Mouse (Mus musculus) ES-E14 (cell line): ENCODE measurements around the gene Unc5b. TPM values are rescaled to one million over a fixed set of nuclear protein-coding genes. Genes with fewer than 3 reads are reported as not detected.

ENCODE experiments used
- DNase-seq: peaks from one replicate; pipeline ENCODE4 v3.0.0-alpha.2; 2013; ENCODE audit warnings: low read depth, low spot score
- H3K27ac ChIP-seq: 2 replicates; pipeline ENCODE4 v1.5.1; 2012; ENCODE audit warnings: low read depth, mild to moderate bottlenecking, low read length, moderate library complexity, mixed read lengths; ENCODE audit not compliant: poor library complexity, insufficient read depth, severe bottlenecking
- H3K36me3 ChIP-seq: 2 replicates; pipeline ENCODE4 v1.6.1; 2012; ENCODE audit warnings: mild to moderate bottlenecking, low read length, moderate library complexity, mixed read lengths; ENCODE audit not compliant: control insufficient read depth, poor library complexity, insufficient read depth, severe bottlenecking
- H3K4me1 ChIP-seq, 2 experiments: fragments of 150-350 bp in 1 of 2; sonication (generic) in 1 of 2; 2 replicates each; pipeline ENCODE4 v1.6.1; 2012; ENCODE audit warnings: low read length in 2 of 2, mild to moderate bottlenecking in 1 of 2, mixed read lengths in 1 of 2; ENCODE audit not compliant: control insufficient read depth in 2 of 2, insufficient read depth in 2 of 2, poor library complexity in 1 of 2
- H3K4me3 ChIP-seq, 2 experiments: fragments of 150-350 bp in 1 of 2; sonication (generic) in 1 of 2; 2 replicates each; pipeline ENCODE4 v1.5.1; 2012; ENCODE audit warnings: low read length in 2 of 2, low read depth in 1 of 2, mild to moderate bottlenecking in 1 of 2, mixed read lengths in 1 of 2; ENCODE audit not compliant: insufficient read depth in 1 of 2, poor library complexity in 1 of 2, severe bottlenecking in 1 of 2
- H3K9ac ChIP-seq: 2 replicates; pipeline ENCODE4 v1.6.1; 2012; ENCODE audit warnings: low read depth, mild to moderate bottlenecking, low read length, mixed read lengths; ENCODE audit not compliant: poor library complexity, insufficient read depth, severe bottlenecking
- H3K9me3 ChIP-seq: fragments of 150-350 bp; sonication (generic); 2 replicates; pipeline ENCODE4 v1.6.1; 2012; ENCODE audit warnings: low read depth, mild to moderate bottlenecking, low read length; ENCODE audit not compliant: control insufficient read depth, insufficient read depth
- CHD2 ChIP-seq: IDR thresholded peaks from 2 replicates; pipeline ENCODE4 v1.6.1; 2014; ENCODE audit warnings: mild to moderate bottlenecking, low read depth, low read length, inconsistent platforms
- HCFC1 ChIP-seq: IDR thresholded peaks from 2 replicates; pipeline ENCODE4 v1.6.1; 2012; ENCODE audit warnings: low read length, inconsistent platforms, borderline replicate concordance; ENCODE audit not compliant: insufficient read depth
- MAFK ChIP-seq: IDR thresholded peaks from 2 replicates; pipeline ENCODE4 v1.6.1; 2014; ENCODE audit warnings: mild to moderate bottlenecking, low read depth, low read length, inconsistent platforms; ENCODE audit not compliant: insufficient read depth
- ZC3H11A ChIP-seq: IDR thresholded peaks from 2 replicates; pipeline ENCODE4 v1.6.1; 2012; ENCODE audit warnings: low read depth, mild to moderate bottlenecking, inconsistent platforms, low read length, borderline replicate concordance
- ZNF384 ChIP-seq: IDR thresholded peaks from 2 replicates; pipeline ENCODE4 v1.6.1; 2012; ENCODE audit warnings: low read depth, low read length, inconsistent platforms
- in situ Hi-C, 2 experiments: fragments of 600-800 bp; cut with MboI; formaldehyde crosslinking; loops; one replicate each; pipeline ENCODE4 v1.15.1; 2025; ENCODE audit warnings: low sequenced_read_pairs in 2 of 2, inconsistent platforms in 1 of 2; ENCODE audit not compliant: unreplicated experiment in 2 of 2
- total RNA-seq: library from RNA; depleted of rRNA; stranded (reverse); fragments of 300-350 nt; gene quantifications from 2 replicates; pipeline ENCODE4 v1.2.3, GENCODE M21; 2012

Gene Unc5b
- total RNA-seq, 1 experiment: 82.0 TPM

- Histone ChIP-seq H3K4me3 (no peak overlapping the region), H3K9ac (no peak overlapping the region), H3K27ac (no peak overlapping the region), H3K4me1 (peaks cover 4 to 49% of the 10 kb centered on the region in 2 experiments; a peak in 3 of 4 replicates), H3K36me3 (no peaks in the 10 kb centered on the region; the same call in 1 of the 2 replicates), H3K9me3 (no peaks in the 10 kb centered on the region)
- no peak for DNase-seq
- in situ Hi-C loops: no loop called here
- no peak for TF ChIP-seq HCFC1
- TF ChIP-seq CHD2: no peak
- no peak for TF ChIP-seq ZNF384
Measured at GRCm38 (mm10) chr10:60805436-60806206, 25.8 kb downstream of the Unc5b start.

GRCm38 (mm10) chr10:60804865-60805264 is 26.5 kb downstream of the Unc5b start:
- TF ChIP-seq CHD2 (no peak), MAFK (no peak), ZNF384 (no peak), ZC3H11A (no peak), HCFC1 (no peak)
- Histone ChIP-seq H3K4me3 (no peak overlapping the region), H3K9ac (no peak overlapping the region), H3K36me3 (no peaks in the 10 kb centered on the region; the same call in 1 of the 2 replicates), H3K4me1 (peaks cover 4 to 54% of the 10 kb centered on the region in 2 experiments; a peak in 3 of 4 replicates), H3K9me3 (no peaks in the 10 kb centered on the region), H3K27ac (no peak overlapping the region)
- in situ Hi-C loops: no loop called here
- DNase-seq: no peak

- in situ Hi-C loops: no loop called here
- Histone ChIP-seq H3K36me3 (no peaks in the 10 kb centered on the region; the same call in 1 of the 2 replicates), H3K4me1 (peaks cover 6 to 56% of the 10 kb centered on the region in 2 experiments; a peak in 3 of 4 replicates), H3K27ac (no peak overlapping the region), H3K4me3 (no peak overlapping the region), H3K9me3 (no peaks in the 10 kb centered on the region), H3K9ac (no peak overlapping the region)
- TF ChIP-seq HCFC1 (no peak), ZC3H11A (no peak), CHD2 (no peak), ZNF384 (no peak), MAFK (no peak)
- no peak for DNase-seq
Measured at GRCm38 (mm10) chr10:60803971-60804370, 27.4 kb downstream of the Unc5b start.

GRCm38 (mm10) chr10:60801898-60802412 is 29.4 kb downstream of the Unc5b start:
- H3K27ac ChIP-seq: no peak overlapping the region

More at GRCm38 (mm10) chr10:60801898-60802412, 29.4 kb downstream of the Unc5b start:
- in situ Hi-C loops: no loop called here
- Histone ChIP-seq H3K4me3 (no peak overlapping the region), H3K4me1 (peaks cover 6 to 62% of the 10 kb centered on the region in 2 experiments; a peak in 3 of 4 replicates), H3K9me3 (no peaks in the 10 kb centered on the region), H3K9ac (no peak overlapping the region), H3K36me3 (no peaks in the 10 kb centered on the region; the same call in 1 of the 2 replicates)
- TF ChIP-seq CHD2: no peak
- no peak for TF ChIP-seq ZC3H11A
- no peak for TF ChIP-seq MAFK
- TF ChIP-seq HCFC1: no peak
- no peak for TF ChIP-seq ZNF384
- DNase-seq: no peak
